Mouse (Mus musculus): ENCODE results near the gene 5730409E04Rik. TPM values are rescaled to one million over a fixed set of nuclear protein-coding genes. Genes with fewer than 3 reads are reported as not detected.

Gene 5730409E04Rik
- total and polyA plus RNA-seq, 3 experiments, result 4.1 to 8.1 (median 5.8) TPM

DNA sequence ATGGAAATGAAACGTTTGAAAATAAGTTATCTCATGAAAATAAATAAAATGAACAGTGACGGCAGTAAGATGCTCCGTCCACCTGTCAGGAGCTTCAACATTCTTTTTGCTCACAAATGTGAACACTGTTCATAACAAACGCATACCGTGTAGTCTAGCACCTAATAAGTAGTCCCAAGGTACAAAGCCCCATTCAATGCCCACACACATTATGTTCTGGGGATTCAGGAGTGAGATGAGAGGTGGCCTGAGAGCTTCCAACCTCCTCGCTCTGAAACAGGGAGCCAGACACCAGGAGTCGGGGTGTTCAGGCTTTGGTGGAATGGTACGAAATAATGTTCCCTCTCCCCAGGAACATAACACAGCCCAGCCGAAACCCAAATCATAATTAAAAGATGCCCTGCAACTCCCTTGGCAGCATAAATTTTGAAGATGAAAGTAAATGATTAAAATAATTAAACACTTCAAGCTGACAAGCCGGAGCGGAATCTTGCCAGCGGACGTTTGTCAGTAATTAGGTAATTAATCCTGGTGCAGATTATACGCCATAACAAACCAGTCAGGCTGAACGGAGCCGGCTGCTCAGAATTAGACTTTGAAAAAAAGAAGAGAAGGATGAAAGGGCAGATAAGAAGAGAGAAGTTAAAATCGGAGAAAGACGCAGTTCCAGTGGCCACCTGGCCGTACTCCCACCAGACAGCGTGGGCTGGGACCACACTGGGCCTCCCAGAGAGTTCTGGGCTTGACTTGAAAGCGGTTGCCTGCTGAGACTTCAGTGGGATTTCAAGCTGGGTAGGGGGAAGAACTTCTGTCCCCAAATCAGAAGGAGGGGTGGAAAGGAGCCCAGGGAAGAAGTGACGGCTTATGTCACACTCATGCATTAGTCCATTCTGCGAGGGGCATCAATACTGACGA, 38.6 kb downstream of the 5730409E04Rik start:
- Histone ChIP-seq H3K27me3 (replicated peaks) (peaks cover 4% of the 10 kb centered on the region), H3K4me1 (ENCODE audit: control insufficient read depth in 1 of 2, insufficient read depth in 2 of 2) (no peaks in the 10 kb centered on the region), H3K9ac (ENCODE audit: insufficient read depth, low read depth) (no peak overlapping the region), H3K36me3 (replicated peaks in 1 of 2; ENCODE audit: control insufficient read depth in 1 of 2, insufficient read depth in 1 of 2, low read length in 1 of 2) (no peaks in the 10 kb centered on the region), H3K4me3 (replicated peaks in 1 of 3; ENCODE audit: low read depth in 2 of 3, low read length in 2 of 3, poor library complexity in 1 of 3) (no peak overlapping the region), H3K9me3 (replicated peaks; ENCODE audit: low read length) (no peaks in the 10 kb centered on the region), H3K79me2 (replicated peaks; ENCODE audit: control insufficient read depth, extremely low read depth, insufficient read depth, poor library complexity, severe bottlenecking) (no peaks in the 10 kb centered on the region), H3K4me2 (ENCODE audit: insufficient read depth, low read depth, poor library complexity, severe bottlenecking) (no peak overlapping the region), H3K27ac (ENCODE audit: insufficient read depth, low read depth) (no peak overlapping the region)
- DNase-seq (ENCODE audit: extremely low read depth), result no peak
- in situ Hi-C loops (cut with MboI; ENCODE audit: low pct_ligation_motif_present, low pct_unique_long_range_greater_than_20kb, low sequenced_read_pairs) (no loop called here), dilution Hi-C loops (cut with MboI; ENCODE audit: extremely low pct_ligation_motif_present, extremely low pct_unique_long_range_greater_than_20kb, low sequenced_read_pairs) (no loop called here)
- no peak for TF ChIP-seq MAFK (IDR thresholded peaks at IDR 0.05; ENCODE audit: insufficient replicate concordance, low read length)

DNA sequence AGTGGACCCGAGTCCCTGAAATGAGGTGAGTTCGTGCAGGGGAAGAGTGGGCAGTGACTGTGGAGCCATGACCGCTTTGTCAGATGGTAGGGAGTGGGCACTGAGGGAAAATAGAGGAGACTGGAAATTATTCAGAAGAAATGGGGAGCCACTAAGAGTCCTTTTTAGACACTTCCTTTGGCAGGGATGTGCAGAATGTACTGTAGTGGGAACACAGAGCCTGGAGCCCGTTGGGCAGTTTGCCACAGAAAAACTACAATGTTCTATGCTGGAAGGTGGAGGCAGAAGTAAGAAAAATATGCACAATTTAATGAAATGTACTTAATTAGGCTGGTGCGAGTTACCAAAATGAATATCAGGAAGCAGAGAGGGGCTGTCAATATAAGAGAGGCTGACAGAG, 43.5 kb downstream of the 5730409E04Rik start:
- no peak overlapping the region for H3K4me2 ChIP-seq (ENCODE audit: insufficient read depth, low read depth, poor library complexity, severe bottlenecking)
- no peaks in the 10 kb centered on the region for H3K36me3 ChIP-seq (replicated peaks in 1 of 2; ENCODE audit: control insufficient read depth in 1 of 2, insufficient read depth in 1 of 2, low read length in 1 of 2)
- no peaks in the 10 kb centered on the region for H3K79me2 ChIP-seq (replicated peaks; ENCODE audit: control insufficient read depth, extremely low read depth, insufficient read depth, poor library complexity, severe bottlenecking)
- no peak overlapping the region for H3K9ac ChIP-seq (ENCODE audit: insufficient read depth, low read depth)
- no peaks in the 10 kb centered on the region for H3K9me3 ChIP-seq (replicated peaks; ENCODE audit: low read length)
- TF ChIP-seq HCFC1 (IDR thresholded peaks at IDR 0.05; ENCODE audit: low read depth, low read length), result no peak
- no peak for TF ChIP-seq IRF4 (IDR thresholded peaks at IDR 0.05; ENCODE audit: low read depth, low read length)
- no peak for TF ChIP-seq JUN (IDR thresholded peaks at IDR 0.05; ENCODE audit: insufficient read depth, low read depth, low read length)
- TF ChIP-seq NELFE (IDR thresholded peaks at IDR 0.05; ENCODE audit: low read depth, low read length), result no peak
- no peak overlapping the region for H3K4me3 ChIP-seq (replicated peaks in 1 of 3; ENCODE audit: low read depth in 2 of 3, low read length in 2 of 3, poor library complexity in 1 of 3)
- H3K27ac ChIP-seq (ENCODE audit: insufficient read depth, low read depth), result no peak overlapping the region
- dilution Hi-C loops (cut with MboI; ENCODE audit: extremely low pct_ligation_motif_present, extremely low pct_unique_long_range_greater_than_20kb, low sequenced_read_pairs), result no loop called here
- H3K27me3 ChIP-seq (replicated peaks), result peaks cover 2% of the 10 kb centered on the region
- DNase-seq (ENCODE audit: extremely low read depth), result no peak
- in situ Hi-C loops (cut with MboI; ENCODE audit: low pct_ligation_motif_present, low pct_unique_long_range_greater_than_20kb, low sequenced_read_pairs), result no loop called here
- H3K4me1 ChIP-seq (ENCODE audit: control insufficient read depth in 1 of 2, insufficient read depth in 2 of 2), result no peaks in the 10 kb centered on the region

DNA sequence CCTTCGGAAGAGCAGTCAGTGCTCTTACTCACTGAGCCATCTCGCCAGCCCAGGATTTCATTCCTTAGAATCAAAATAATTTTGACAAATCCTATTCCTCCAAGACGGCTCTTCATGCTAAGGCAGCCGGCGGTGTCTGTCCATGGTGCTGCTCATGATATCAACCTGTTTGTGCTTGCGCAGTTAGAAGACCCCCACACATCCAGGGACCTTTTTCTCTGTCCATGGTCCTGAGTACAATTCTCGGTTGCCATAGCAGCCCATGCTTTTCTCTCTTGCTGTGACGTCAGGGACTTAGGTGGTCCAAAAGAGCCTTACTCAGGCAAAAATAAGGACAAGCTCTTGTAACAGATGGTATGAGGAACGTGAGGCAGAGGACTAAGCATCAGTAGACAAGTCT, 45.7 kb downstream of the 5730409E04Rik start:
- no peak for TF ChIP-seq NELFE (IDR thresholded peaks at IDR 0.05; ENCODE audit: low read depth, low read length)
- TF ChIP-seq KAT2A (IDR thresholded peaks at IDR 0.05; ENCODE audit: insufficient replicate concordance, low read length), result no peak
- no peak for TF ChIP-seq PAX5 (IDR thresholded peaks at IDR 0.05; ENCODE audit: low read length)
- no peak for TF ChIP-seq TCF12 (IDR thresholded peaks at IDR 0.05; ENCODE audit: low read depth, low read length)
- TF ChIP-seq SMC3 (IDR thresholded peaks at IDR 0.05; ENCODE audit: low read depth, low read length), result no peak
- no peak for TF ChIP-seq E2F4 (IDR thresholded peaks at IDR 0.05; ENCODE audit: insufficient replicate concordance, low read depth, low read length)
- no peak for TF ChIP-seq USF2 (conservative IDR thresholded peaks at IDR 0.05; ENCODE audit: low read depth, low read length)
- TF ChIP-seq ZC3H11A (IDR thresholded peaks at IDR 0.05; ENCODE audit: low read depth, low read length), result no peak
- TF ChIP-seq MAX (IDR thresholded peaks at IDR 0.05; ENCODE audit: low read length), result no peak
- no peak for TF ChIP-seq USF1 (IDR thresholded peaks at IDR 0.05; ENCODE audit: low read depth, low read length)
- TF ChIP-seq JUND (conservative IDR thresholded peaks at IDR 0.05; ENCODE audit: low read depth, low read length), result no peak
- TF ChIP-seq MAFK (IDR thresholded peaks at IDR 0.05; ENCODE audit: insufficient replicate concordance, low read length), result no peak
- TF ChIP-seq POLR2AphosphoS2 (IDR thresholded peaks at IDR 0.05; ENCODE audit: low read depth, low read length), result no peak
- TF ChIP-seq MEF2A (IDR thresholded peaks at IDR 0.05; ENCODE audit: borderline replicate concordance, low read depth, low read length), result no peak
- no peak for TF ChIP-seq MAZ (IDR thresholded peaks at IDR 0.05; ENCODE audit: low read depth, low read length)
- DNase-seq (ENCODE audit: extremely low read depth), result no peak
- Histone ChIP-seq H3K27me3 (replicated peaks) (peaks cover 2% of the 10 kb centered on the region), H3K27ac (ENCODE audit: insufficient read depth, low read depth) (no peak overlapping the region), H3K4me2 (ENCODE audit: insufficient read depth, low read depth, poor library complexity, severe bottlenecking) (no peak overlapping the region), H3K4me1 (ENCODE audit: control insufficient read depth in 1 of 2, insufficient read depth in 2 of 2) (no peaks in the 10 kb centered on the region), H3K9ac (ENCODE audit: insufficient read depth, low read depth) (no peak overlapping the region), H3K9me3 (replicated peaks; ENCODE audit: low read length) (no peaks in the 10 kb centered on the region), H3K36me3 (replicated peaks in 1 of 2; ENCODE audit: control insufficient read depth in 1 of 2, insufficient read depth in 1 of 2, low read length in 1 of 2) (no peaks in the 10 kb centered on the region), H3K4me3 (replicated peaks in 1 of 3; ENCODE audit: low read depth in 2 of 3, low read length in 2 of 3, poor library complexity in 1 of 3) (no peak overlapping the region), H3K79me2 (replicated peaks; ENCODE audit: control insufficient read depth, extremely low read depth, insufficient read depth, poor library complexity, severe bottlenecking) (no peaks in the 10 kb centered on the region)
- in situ Hi-C loops (cut with MboI; ENCODE audit: low pct_ligation_motif_present, low pct_unique_long_range_greater_than_20kb, low sequenced_read_pairs), result no loop called here
- dilution Hi-C loops (cut with MboI; ENCODE audit: extremely low pct_ligation_motif_present, extremely low pct_unique_long_range_greater_than_20kb, low sequenced_read_pairs), result no loop called here
